Mouse (Mus musculus) regulatory T cell (primary cell): ENCODE results near the gene Txndc2.

Experiments
- in situ Hi-C: fragments of 300-600 bp; cut with MboI, MseI; formaldehyde crosslinking; loops from one replicate; pipeline ENCODE4 v1.15.1; 2025; ENCODE audit warnings: high pct_unique_total_duplicates

Gene Txndc2

GRCm38 (mm10) chr17:65641734-65642218 lies at the start of gene Txndc2:
TSS of gene Txndc2 (minus strand) at chr17:65642168.
- in situ Hi-C loops: no loop called here

- in situ Hi-C loops: no loop called here
Measured at GRCm38 (mm10) chr17:65683731-65684130, 41.8 kb upstream of the Txndc2 start.

- in situ Hi-C loops: no loop called here
Measured at GRCm38 (mm10) chr17:65683316-65683715, 41.3 kb upstream of the Txndc2 start.

- in situ Hi-C loops: no loop called here
Measured at GRCm38 (mm10) chr17:65682071-65682680, 40.2 kb upstream of the Txndc2 start.

- in situ Hi-C loops: no loop called here
Measured at GRCm38 (mm10) chr17:65681516-65681915, 39.5 kb upstream of the Txndc2 start.

GRCm38 (mm10) chr17:65680801-65681412 lies 38.9 kb upstream of the Txndc2 start:
- in situ Hi-C loops: no loop called here

- in situ Hi-C loops: loop anchor here (10.0 kb wide), 1 partner anchor 1505 kb away; no protein-coding TSS in a partner anchor
Measured at GRCm38 (mm10) chr17:65679806-65680446, 38.0 kb upstream of the Txndc2 start.

GRCm38 (mm10) chr17:65677742-65678141 lies 35.8 kb upstream of the Txndc2 start:
- in situ Hi-C loops: loop anchor here (10.0 kb wide), 1 partner anchor 1503 kb away; no protein-coding TSS in a partner anchor

- in situ Hi-C loops: loop anchor here (10.0 kb wide), 1 partner anchor 1502 kb away; no protein-coding TSS in a partner anchor
Measured at GRCm38 (mm10) chr17:65676536-65676935, 34.6 kb upstream of the Txndc2 start.

GRCm38 (mm10) chr17:65675985-65676384 lies 34.0 kb upstream of the Txndc2 start:
- in situ Hi-C loops: loop anchor here (10.0 kb wide), 1 partner anchor 1501 kb away; no protein-coding TSS in a partner anchor

GRCm38 (mm10) chr17:65674710-65675171 lies 32.8 kb upstream of the Txndc2 start:
- in situ Hi-C loops: loop anchor here (10.0 kb wide), 1 partner anchor 1500 kb away; no protein-coding TSS in a partner anchor

GRCm38 (mm10) chr17:65672926-65673325 lies 31.0 kb upstream of the Txndc2 start:
- in situ Hi-C loops: loop anchor here (10.0 kb wide), 1 partner anchor 1498 kb away; no protein-coding TSS in a partner anchor

- in situ Hi-C loops: no loop called here
Measured at GRCm38 (mm10) chr17:65669061-65669460, 27.1 kb upstream of the Txndc2 start.

- in situ Hi-C loops: no loop called here
Measured at GRCm38 (mm10) chr17:65667792-65668191, 25.8 kb upstream of the Txndc2 start.

- in situ Hi-C loops: no loop called here
Measured at GRCm38 (mm10) chr17:65666388-65667161, 24.6 kb upstream of the Txndc2 start.

- in situ Hi-C loops: no loop called here
Measured at GRCm38 (mm10) chr17:65665786-65666387, 23.9 kb upstream of the Txndc2 start.

GRCm38 (mm10) chr17:65663329-65664078 lies 21.5 kb upstream of the Txndc2 start:
- in situ Hi-C loops: no loop called here

- in situ Hi-C loops: no loop called here
Measured at GRCm38 (mm10) chr17:65662662-65663061, 20.7 kb upstream of the Txndc2 start.

GRCm38 (mm10) chr17:65658416-65658815 lies 16.4 kb upstream of the Txndc2 start:
- in situ Hi-C loops: no loop called here

- in situ Hi-C loops: no loop called here
Measured at GRCm38 (mm10) chr17:65657958-65658357, 16.0 kb upstream of the Txndc2 start.
